Mouse (Mus musculus) adrenal gland, postnatal 4 days (tissue): ENCODE measurements around the gene Exoc1. TPM values are rescaled to one million over a fixed set of nuclear protein-coding genes. Genes with fewer than 3 reads are reported as not detected.

Experiments used
- DNase-seq, 2 experiments: peaks; one replicate each; pipeline ENCODE4 v3.0.0; 2021 to 2022; ENCODE audit warnings: low spot score in 2 of 2, mixed read lengths in 2 of 2
- total RNA-seq, 2 experiments: library from RNA; stranded (reverse); gene quantifications; 2 replicates each; pipeline ENCODE4 v1.2.3; 2021

The Exoc1 gene
- total RNA-seq, 2 experiments from 2014 or later = 76.9 to 77.7 TPM

DNA sequence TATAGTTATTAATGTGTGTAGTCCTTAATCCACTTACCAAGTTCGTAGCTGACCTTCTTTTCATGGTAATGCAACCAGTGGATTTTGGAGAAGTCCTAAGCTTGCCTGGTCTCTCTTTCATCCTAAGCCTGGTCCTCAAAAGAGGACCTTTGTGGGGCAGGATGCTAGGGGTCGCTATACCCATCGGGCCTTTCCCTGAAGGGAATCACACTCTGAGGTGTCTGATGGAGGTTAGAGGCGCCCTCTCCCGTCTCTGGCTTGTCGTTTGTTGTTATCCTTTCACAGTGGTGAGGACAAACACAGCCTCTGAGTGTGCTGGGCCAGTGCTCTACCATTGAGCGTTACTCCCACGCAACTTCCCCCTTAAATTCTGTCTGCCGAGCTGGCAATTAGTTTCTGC, 62.8 kb downstream of the Exoc1 start:
- DNase-seq = no peak

DNA sequence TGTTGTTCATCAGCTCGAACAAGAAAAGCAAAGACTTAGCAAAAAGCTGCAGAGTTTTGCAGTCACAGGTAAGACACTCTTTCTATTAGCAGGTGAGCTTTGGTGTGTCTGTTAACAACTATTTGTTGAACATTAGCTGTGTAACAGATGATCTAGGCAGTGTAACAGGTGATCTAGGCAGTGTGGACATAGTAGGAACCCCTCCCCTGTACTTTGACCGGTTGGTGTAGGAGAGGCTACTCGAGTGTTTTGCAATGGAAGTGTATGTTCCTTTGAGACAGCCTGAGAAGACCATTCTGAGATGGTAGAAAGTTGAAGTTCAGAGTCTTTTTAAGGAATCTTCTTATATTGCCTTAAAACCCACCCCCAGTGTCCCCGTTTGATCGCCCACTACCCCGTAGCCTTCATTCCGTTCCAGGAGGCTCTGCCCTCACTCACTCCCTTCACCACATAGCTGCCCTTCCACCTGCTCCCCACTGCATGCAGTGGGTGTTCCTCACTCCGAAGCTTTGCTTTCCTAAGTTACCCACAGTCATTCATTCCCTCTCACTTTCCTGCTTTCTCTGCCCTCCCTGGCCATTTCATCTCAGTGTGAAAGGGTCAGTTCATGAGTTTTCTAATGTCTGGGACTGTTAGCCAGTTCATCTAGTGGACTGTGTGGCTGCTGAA, 80.7 kb downstream of the Exoc1 start:
- no peak for DNase-seq

DNA sequence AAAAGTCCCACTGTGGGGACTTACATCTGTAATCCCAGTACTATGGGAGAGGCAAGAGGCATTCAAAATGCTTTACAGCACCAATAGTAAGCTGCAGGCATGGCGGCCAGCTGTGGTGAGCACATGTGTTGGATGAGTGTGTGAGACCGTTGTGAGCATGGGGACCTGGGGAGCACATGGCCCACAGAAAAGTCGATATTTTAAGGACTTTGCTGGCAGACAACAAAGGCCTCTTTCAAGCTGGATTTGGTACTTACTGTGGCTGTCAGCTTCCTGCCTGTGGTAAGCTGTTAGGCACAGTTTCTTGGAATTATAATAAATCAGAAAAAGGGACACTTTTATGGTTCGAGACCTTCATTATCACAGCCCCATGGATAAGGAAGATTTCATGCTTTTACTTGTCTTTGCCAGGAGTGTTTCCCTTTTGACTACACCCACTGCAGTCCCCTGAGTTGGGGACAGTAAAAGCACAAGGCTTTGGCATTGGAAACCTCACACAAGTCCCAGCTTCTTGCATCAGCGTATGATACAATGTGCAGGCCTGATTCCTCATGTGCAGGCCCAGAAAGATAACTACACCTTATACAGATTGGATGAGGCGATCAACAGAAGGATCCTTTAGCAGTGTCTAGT, 83.9 kb downstream of the Exoc1 start:
- no peak for DNase-seq

- DNase-seq = no peak
Observed at GRCm38 (mm10) chr5:76615276-76615675, 86.2 kb downstream of the Exoc1 start.

GRCm38 (mm10) chr5:76616196-76616747, 87.2 kb downstream of the Exoc1 start:
- no peak for DNase-seq

- DNase-seq = no peak
Observed at GRCm38 (mm10) chr5:76618750-76619149, 89.6 kb downstream of the Exoc1 start.

Other genes starting within 250 kb of the Exoc1 start
- 10 to 100 TPM; 33.9 to 36.6 TPM for gene Clock, start 224.5 kb upstream of the Exoc1 start, total RNA-seq
- not detected for gene Pdcl2, start 198.2 kb upstream of the Exoc1 start, total RNA-seq
- not detected for gene Nmu, start 165.5 kb upstream of the Exoc1 start, total RNA-seq
- gene Gm7271, start 45.3 kb upstream of the Exoc1 start, total RNA-seq = not detected
- gene Cep135, start 59.4 kb downstream of the Exoc1 start, total RNA-seq = 1 to 10 TPM; 8.4 to 9.0 TPM
- gene C530008M17Rik, start 127.2 kb downstream of the Exoc1 start, total RNA-seq = 10 to 100 TPM; 15.4 to 24.6 TPM